19 mouse cellular contexts compared by ENCODE assay signal in genomic region chr2:127537548-127537947, GRCm38 (mm10). TPM values are rescaled to one million over a fixed set of nuclear protein-coding genes. Genes with fewer than 3 reads are reported as not detected.
A peak's percentile ranks its signal among the peaks of the same experiment; 100 is the strongest.
DNase-seq lines count a peak whose midpoint lies in the region; ATAC-seq lines count a peak whose summit lies in the region.
"Had no signal": no experiment of that assay in that cellular context is flagged by ENCODE, and none has a peak within 500 bp of the region (broad histone marks: within the 10 kb centered on the region; RNA-seq: fewer than 3 reads in every experiment).

No protein-coding gene starts in this region.

- DNase-seq in layer of hippocampus, adult 8-10 months (ENCODE audit: low spot score in 2 of 2): peak; percentile 60 to 73
- DNase-seq in layer of hippocampus, postnatal 25 days (ENCODE audit: extremely low spot score in 1 of 2, low spot score in 1 of 2): no peak
- DNase-seq in 3T3-L1 (ENCODE audit: low read depth, low spot score): peak; percentile 51
- DNase-seq in adrenal gland, adult 2 months: peak; percentile 75
- peak; percentile 80 for DNase-seq in layer of hippocampus, adult 9-11 months
- DNase-seq in kidney, adult 18-20 months: no peak
- DNase-seq: cerebellum, adult 8-10 months; gastrocnemius, postnatal 36 days; heart, postnatal 36 days; kidney, adult 8-10 months; lung, postnatal 36 days; thymus, postnatal 14 days had no signal

- no peaks in the 10 kb centered on the region for H3K9me3 ChIP-seq in heart, embryonic 12.5 days (replicated peaks)
- H3K9me3 ChIP-seq: embryonic facial prominence, embryonic 15.5 days; midbrain, embryonic 10.5 days; neural tube, embryonic 15.5 days had no signal

- no peak overlapping the region for H3K4me3 ChIP-seq in heart, embryonic 12.5 days
- H3K4me3 ChIP-seq: embryonic facial prominence, embryonic 15.5 days; layer of hippocampus, adult 2 months; midbrain, embryonic 10.5 days; neural tube, embryonic 15.5 days had no signal

- 51% methylated on average over 3 of the region's 3 CpGs for whole genome bisulfite sequencing in heart, embryonic 12.5 days

- H3K4me2 ChIP-seq in heart, embryonic 12.5 days: no peak overlapping the region
- H3K4me2 ChIP-seq: embryonic facial prominence, embryonic 15.5 days; heart, embryonic 11.5 days; neural tube, embryonic 15.5 days had no signal

- H3K27ac ChIP-seq in heart, embryonic 12.5 days (ENCODE audit: poor library complexity, severe bottlenecking): no peak overlapping the region
- H3K27ac ChIP-seq: embryonic facial prominence, embryonic 15.5 days; layer of hippocampus, adult 2 months; midbrain, embryonic 10.5 days; neural tube, embryonic 15.5 days had no signal

- H3K27me3 ChIP-seq in heart, embryonic 12.5 days (replicated peaks): peaks cover 79% of the 10 kb centered on the region

- no peaks in the 10 kb centered on the region for H3K36me3 ChIP-seq in heart, embryonic 12.5 days
- H3K36me3 ChIP-seq: embryonic facial prominence, embryonic 15.5 days; midbrain, embryonic 10.5 days; neural tube, embryonic 15.5 days had no signal

- ATAC-seq in heart, embryonic 12.5 days (ENCODE audit: insufficient number of reproducible peaks, low FRiP score): no peak
- ATAC-seq: forebrain, embryonic 14.5 days had no signal

- 0 out of 2 replicates have a peak, but pooled peaks cover 6% of the 10 kb centered on the region for H3K4me1 ChIP-seq in heart, embryonic 12.5 days (replicated peaks)

- no peak overlapping the region for H3K9ac ChIP-seq in heart, embryonic 12.5 days
- H3K9ac ChIP-seq: embryonic facial prominence, embryonic 15.5 days; neural tube, embryonic 15.5 days had no signal

RNA-seq across cellular contexts. Expression of gene Prom2, which starts 3.7 kb away (rescaled TPM):
- total RNA-seq in layer of hippocampus, adult 8-10 months (2022): under 1 TPM in 3 of 4 experiments, not detected in 1; 0.09 to 0.39 (median 0.18) TPM
- total RNA-seq in layer of hippocampus, postnatal 25 days (2021): under 1 TPM in 1 of 2 experiments, not detected in 1; 0.05 TPM
- under 1 TPM; 0.37 to 0.83 TPM for total RNA-seq in adrenal gland, adult 2 months (2021)
- polyA plus RNA-seq in adrenal gland, adult 2 months (2012; rRNA removed): 0.42 and 0.63 TPM in 2 replicates
- 0.19 and 0.21 TPM in 2 replicates for polyA plus RNA-seq in heart, embryonic 12.5 days (2016; fragmentation: Nextera tagmentation; extraction: Ambion mirVana)
- total RNA-seq: gastrocnemius, postnatal 36 days had no signal
- polyA plus RNA-seq: heart, embryonic 11.5 days had no signal

RNA-seq across cellular contexts. Expression of gene Kcnip3, which starts 15.7 kb away (rescaled TPM):
- 10 to 100 TPM; 74.3 to 80.1 (median 78.6) TPM for total RNA-seq in layer of hippocampus, adult 8-10 months (2022)
- 10 to 100 TPM; 63.9 to 73.7 TPM for total RNA-seq in layer of hippocampus, postnatal 25 days (2021)
- total RNA-seq in adrenal gland, adult 2 months (2021): 1 to 10 TPM; 4.2 to 6.4 TPM
- 6.4 and 6.9 TPM in 2 replicates for polyA plus RNA-seq in adrenal gland, adult 2 months (2012; rRNA removed)
- 1.2 TPM in 2 replicates for polyA plus RNA-seq in heart, embryonic 12.5 days (2016; fragmentation: Nextera tagmentation; extraction: Ambion mirVana)

RNA-seq across cellular contexts. Expression of gene Zfp661, which starts 49.3 kb away (rescaled TPM):
- 1 to 10 TPM; 7.1 to 8.6 (median 7.8) TPM for total RNA-seq in layer of hippocampus, adult 8-10 months (2022)
- total RNA-seq in layer of hippocampus, postnatal 25 days (2021): 1 to 10 TPM; 8.3 to 8.9 TPM
- total RNA-seq in adrenal gland, adult 2 months (2021): 1 to 10 TPM; 2.7 to 2.9 TPM
- 0.90 and 1.3 TPM in 2 replicates for polyA plus RNA-seq in adrenal gland, adult 2 months (2012; rRNA removed)
- polyA plus RNA-seq in heart, embryonic 12.5 days (2016; fragmentation: Nextera tagmentation; extraction: Ambion mirVana): 2.4 and 2.9 TPM in 2 replicates

RNA-seq across cellular contexts. Expression of gene Mrps5, which starts 49.5 kb away (rescaled TPM):
- total RNA-seq in layer of hippocampus, adult 8-10 months (2022): 100 to 1,000 TPM in 2 of 4 experiments, 10 to 100 TPM in 2; 88.6 to 107 (median 96.5) TPM
- total RNA-seq in layer of hippocampus, postnatal 25 days (2021): 100 to 1,000 TPM in 1 of 2 experiments, 10 to 100 TPM in 1; 81.1 to 102 TPM
- 100 to 1,000 TPM; 111 to 122 TPM for total RNA-seq in adrenal gland, adult 2 months (2021)
- polyA plus RNA-seq in adrenal gland, adult 2 months (2012; rRNA removed): 36.8 and 43.7 TPM in 2 replicates
- polyA plus RNA-seq in heart, embryonic 12.5 days (2016; fragmentation: Nextera tagmentation; extraction: Ambion mirVana): 138 and 144 TPM in 2 replicates

Comparison
In these comparisons a context has a peak if more than half of its experiments do, and no peak if none do; other contexts are left out.
1. DNase-seq: peak in layer of hippocampus, adult 8-10 months (2 of 2), 3T3-L1 (single experiment), adrenal gland, adult 2 months (single experiment) and layer of hippocampus, adult 9-11 months (single experiment); none in layer of hippocampus, postnatal 25 days (0 of 2) and kidney, adult 18-20 months (single experiment).
2. RNA of gene Kcnip3, which starts 15.7 kb away (total RNA-seq): 74.3 to 80.1 TPM in layer of hippocampus, adult 8-10 months and 63.9 to 73.7 TPM in layer of hippocampus, postnatal 25 days; 4.2 to 6.4 TPM in adrenal gland, adult 2 months; every median in the first group is over 4 times any median in the second.